Mouse (Mus musculus): ENCODE data around the gene Tuft1. TPM values are rescaled to one million over a fixed set of nuclear protein-coding genes. Genes with fewer than 3 reads are reported as not detected.
"Not testable (repeated sequence)": the region's sequence is repeated elsewhere in the genome, so short reads cannot be mapped to it uniquely, and the experiment has no call there.

Gene Tuft1
- polyA plus RNA-seq, 1 experiment from 2014 or later, result 5.3 TPM

DNA sequence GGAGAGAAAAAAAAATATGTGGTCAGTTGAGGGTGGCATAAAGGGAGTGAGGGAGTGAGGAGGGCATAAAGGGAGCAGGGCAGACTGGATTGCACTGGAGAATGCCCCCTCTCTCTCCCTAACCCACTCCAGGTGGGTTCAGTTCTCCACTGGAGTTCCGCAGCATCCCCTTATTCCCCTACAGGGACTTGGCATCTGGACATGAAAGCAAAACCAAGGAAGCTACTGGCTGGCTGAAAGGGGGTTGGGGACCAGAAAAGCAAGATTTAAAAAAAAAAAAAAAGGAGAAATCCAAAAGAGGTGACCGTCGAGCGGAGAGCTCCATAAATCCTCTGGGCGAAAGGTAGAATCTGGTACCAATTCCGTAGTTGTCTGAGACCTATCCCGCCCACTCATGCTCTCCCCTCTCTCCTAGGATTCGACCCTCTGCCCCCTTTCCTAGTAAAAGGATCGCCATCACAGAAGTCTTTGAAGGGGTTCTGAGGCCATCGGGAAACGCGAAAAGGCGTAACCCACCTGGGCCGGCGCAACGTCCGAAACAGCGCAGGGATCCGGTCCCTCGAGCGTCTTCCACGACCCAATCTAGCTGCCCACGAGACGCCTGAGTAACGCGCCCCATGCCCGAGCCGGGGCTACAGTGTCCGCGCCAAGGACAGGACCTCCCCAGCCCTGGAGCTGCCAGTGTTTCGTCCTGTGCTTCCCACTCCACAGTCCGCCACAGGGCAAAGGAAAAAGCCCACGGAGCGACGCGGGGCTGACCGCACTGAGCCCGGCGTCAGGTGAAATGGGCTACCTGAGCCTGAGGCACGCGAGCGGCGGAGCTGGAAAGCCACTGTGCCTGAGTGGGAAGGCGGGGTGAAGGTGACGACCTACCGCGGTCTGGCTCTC, 576 bp downstream of the Tuft1 start:
- not testable (repeated sequence) for H3K9me3 ChIP-seq (replicated peaks); H3K27ac ChIP-seq; H3K36me3 ChIP-seq; H3K4me1 ChIP-seq (replicated peaks); H3K27me3 ChIP-seq
- Histone ChIP-seq H3K4me2 (peak overlapping the region; percentile 78), H3K4me3 (peak overlapping the region; percentile 51), H3K9ac (peak overlapping the region; percentile 44; the same call in 1 of the 2 replicates)
- ATAC-seq (replicated peaks; ENCODE audit: insufficient number of reproducible peaks, insufficient read depth, low FRiP score, low read depth), result peak; percentile 42
- WGBS, result 3% methylated on average over 26 of the region's 47 CpGs

DNA sequence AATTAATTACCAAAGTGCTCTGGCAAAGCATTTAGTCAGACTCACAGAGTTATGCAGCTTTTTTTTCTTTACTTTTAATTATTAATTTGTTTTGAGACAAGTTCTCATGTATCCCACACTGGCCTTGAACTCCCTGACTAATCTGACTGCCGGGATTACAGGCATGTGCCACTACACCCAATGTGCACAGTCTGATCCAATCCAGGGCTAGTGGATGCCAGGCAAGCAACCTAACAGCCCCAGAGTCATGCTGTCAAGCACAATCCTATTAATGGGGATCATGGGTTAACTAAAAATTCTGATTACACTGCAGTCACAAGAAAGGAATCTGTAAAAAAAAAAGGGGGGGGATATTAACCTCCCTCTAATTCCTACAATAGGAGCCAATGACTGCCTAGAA, 4.7 kb downstream of the Tuft1 start:
- not testable (repeated sequence) for H3K9me3 ChIP-seq (replicated peaks); H3K9ac ChIP-seq; H3K4me3 ChIP-seq; H3K36me3 ChIP-seq; H3K4me2 ChIP-seq; ATAC-seq (replicated peaks; ENCODE audit: insufficient number of reproducible peaks, insufficient read depth, low FRiP score, low read depth); H3K27ac ChIP-seq; H3K27me3 ChIP-seq
- 75% methylated on average over 1 of the region's 1 CpGs for WGBS
- peaks cover 12% of the 10 kb centered on the region for H3K4me1 ChIP-seq (replicated peaks)

GRCm38 (mm10) chr3:94650409-94650808, 8.3 kb downstream of the Tuft1 start:
- no peak overlapping the region for H3K27ac ChIP-seq
- no peak overlapping the region for H3K9ac ChIP-seq
- H3K27me3 ChIP-seq, result no peaks in the 10 kb centered on the region
- peaks cover 13% of the 10 kb centered on the region for H3K4me1 ChIP-seq (replicated peaks)
- WGBS, result 83% methylated on average over 7 of the region's 7 CpGs
- no peaks in the 10 kb centered on the region for H3K36me3 ChIP-seq
- no peak overlapping the region for H3K4me2 ChIP-seq
- ATAC-seq (replicated peaks; ENCODE audit: insufficient number of reproducible peaks, insufficient read depth, low FRiP score, low read depth), result no peak
- no peak overlapping the region for H3K4me3 ChIP-seq
- H3K9me3 ChIP-seq (replicated peaks), result no peaks in the 10 kb centered on the region

DNA sequence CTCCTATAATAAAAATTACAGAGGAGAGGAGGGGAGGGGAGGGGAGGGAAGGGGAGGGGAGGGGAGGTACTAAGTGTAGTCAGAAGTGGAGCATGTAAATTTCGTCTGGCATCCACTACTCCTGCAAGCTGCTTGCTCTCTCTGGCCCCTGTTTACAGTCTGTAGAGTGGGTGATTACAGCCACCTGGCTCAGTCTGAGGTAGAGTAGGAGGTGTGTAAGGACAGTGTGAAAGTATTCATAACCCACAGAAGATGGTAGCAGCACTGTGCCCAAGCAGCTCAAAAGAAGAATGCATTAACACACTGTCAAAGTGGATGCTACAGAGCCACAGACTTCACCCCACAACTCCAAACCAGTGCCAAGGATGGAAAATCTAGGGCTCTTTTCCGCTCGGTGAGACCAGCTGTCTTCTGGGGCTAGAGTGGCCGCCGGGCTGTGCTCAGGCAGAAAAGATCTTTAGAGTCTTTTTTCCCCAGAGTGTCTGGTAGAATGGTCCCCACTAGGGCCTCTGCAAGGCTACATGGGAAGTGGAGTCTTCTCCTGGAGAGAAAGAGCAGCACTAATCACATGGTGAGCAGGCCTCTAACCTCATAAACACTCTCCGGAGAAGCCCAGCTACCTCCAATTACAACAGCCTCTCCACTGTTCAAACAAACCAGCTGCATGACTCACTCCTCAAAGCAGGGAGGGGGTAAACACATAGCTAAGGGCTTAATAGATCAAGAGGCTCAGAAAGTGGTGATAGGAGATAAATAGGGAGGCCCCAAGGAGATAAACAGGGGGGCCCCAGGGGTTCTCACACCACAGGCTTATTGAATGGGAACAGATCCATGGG, 9.7 kb downstream of the Tuft1 start:
- H3K36me3 ChIP-seq, result no peaks in the 10 kb centered on the region
- ATAC-seq (replicated peaks; ENCODE audit: insufficient number of reproducible peaks, insufficient read depth, low FRiP score, low read depth), result peak; percentile 75
- H3K9ac ChIP-seq, result no peak overlapping the region
- no peak overlapping the region for H3K4me2 ChIP-seq
- no peaks in the 10 kb centered on the region for H3K27me3 ChIP-seq
- no peak overlapping the region for H3K4me3 ChIP-seq
- WGBS, result 30% methylated on average over 6 of the region's 6 CpGs
- no peaks in the 10 kb centered on the region for H3K9me3 ChIP-seq (replicated peaks)
- peak overlapping the region; percentile 48 for H3K27ac ChIP-seq
- peaks cover 13% of the 10 kb centered on the region for H3K4me1 ChIP-seq (replicated peaks)

DNA sequence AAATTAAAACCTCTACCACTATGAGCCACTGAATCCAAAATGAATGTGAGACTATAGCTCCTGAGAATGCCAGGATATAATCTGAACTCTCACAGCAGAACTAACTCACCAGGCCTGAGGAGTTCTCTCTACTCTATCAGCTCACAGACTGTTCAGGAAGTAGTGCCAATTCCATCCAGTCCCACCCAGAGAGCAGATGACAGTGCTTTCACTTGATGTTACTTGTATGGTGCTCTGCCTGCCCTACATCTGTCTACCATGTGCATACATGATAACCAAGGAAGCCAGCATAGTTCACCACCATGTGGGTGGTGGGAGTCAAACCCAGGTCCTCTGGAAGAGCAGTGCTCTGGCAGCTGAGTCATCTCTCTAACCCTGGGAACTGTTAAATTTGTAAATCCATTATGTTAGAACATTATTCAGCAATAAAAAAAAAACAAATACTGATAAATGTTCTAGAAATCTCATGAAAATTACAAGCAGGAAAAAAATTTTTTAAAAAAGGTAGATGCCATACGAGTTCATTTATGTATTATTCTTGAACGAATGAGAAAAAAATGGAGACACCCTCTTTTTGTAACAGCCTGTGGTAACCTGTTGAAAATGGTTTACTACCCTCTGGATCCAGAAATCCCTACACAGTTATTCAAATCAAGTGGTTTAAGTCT, 16.0 kb downstream of the Tuft1 start, which contains the start of gene Gm10972:
Gm10972 (plus strand) TSS at position 618 of the 668 bp plus-strand sequence.
- H3K4me3 ChIP-seq; ATAC-seq (replicated peaks; ENCODE audit: insufficient number of reproducible peaks, insufficient read depth, low FRiP score, low read depth): not testable (repeated sequence)
- 73% methylated on average over 2 of the region's 2 CpGs for WGBS

GRCm38 (mm10) chr3:94629876-94630275, 28.8 kb downstream of the Tuft1 start:
- Histone ChIP-seq H3K9me3 (replicated peaks) (no peaks in the 10 kb centered on the region), H3K4me1 (replicated peaks) (no peaks in the 10 kb centered on the region), H3K36me3 (no peaks in the 10 kb centered on the region), H3K4me2 (no peak overlapping the region), H3K9ac (no peak overlapping the region), H3K4me3 (no peak overlapping the region), H3K27ac (no peak overlapping the region), H3K27me3 (no peaks in the 10 kb centered on the region)
- ATAC-seq (replicated peaks; ENCODE audit: insufficient number of reproducible peaks, insufficient read depth, low FRiP score, low read depth), result no peak
- 82% methylated on average over 3 of the region's 3 CpGs for WGBS

More for the DNA sequence above, 16.0 kb downstream of the Tuft1 start, which contains the start of gene Gm10972:
- H3K9ac ChIP-seq; H3K9me3 ChIP-seq (replicated peaks); H3K36me3 ChIP-seq; H3K4me1 ChIP-seq (replicated peaks); H3K27me3 ChIP-seq; H3K4me2 ChIP-seq; H3K27ac ChIP-seq: not testable (repeated sequence)

- no peak overlapping the region for H3K9ac ChIP-seq
- H3K36me3 ChIP-seq, result no peaks in the 10 kb centered on the region
- WGBS, result 83% methylated on average over 5 of the region's 5 CpGs
- H3K4me2 ChIP-seq, result no peak overlapping the region
- H3K27me3 ChIP-seq, result no peaks in the 10 kb centered on the region
- no peak for ATAC-seq (replicated peaks; ENCODE audit: insufficient number of reproducible peaks, insufficient read depth, low FRiP score, low read depth)
- 0 out of 2 replicates have a peak, but pooled peaks cover 6% of the 10 kb centered on the region for H3K4me1 ChIP-seq (replicated peaks)
- no peaks in the 10 kb centered on the region for H3K9me3 ChIP-seq (replicated peaks)
- H3K4me3 ChIP-seq, result no peak overlapping the region
- H3K27ac ChIP-seq, result no peak overlapping the region
Observed at GRCm38 (mm10) chr3:94628712-94629111, 30.0 kb downstream of the Tuft1 start.

DNA sequence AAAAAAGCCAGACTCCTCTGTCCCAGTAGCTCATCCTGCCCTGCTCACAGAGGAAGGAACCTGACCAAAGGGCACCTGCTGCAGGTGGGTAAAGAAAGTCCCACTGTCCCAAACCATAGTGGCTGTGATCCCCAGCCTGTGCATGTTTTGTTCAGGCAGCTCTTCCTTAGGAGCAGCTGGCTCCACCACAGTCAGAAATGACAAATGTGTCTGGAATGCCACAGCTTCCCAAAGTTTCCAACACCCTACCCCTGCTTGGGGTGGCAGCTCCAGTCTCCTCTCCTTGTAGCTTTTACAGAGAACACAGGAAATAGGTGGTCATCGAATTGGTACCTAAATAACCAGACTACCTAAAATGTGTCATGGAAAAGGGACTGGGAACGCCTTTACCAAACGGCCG, 34.4 kb downstream of the Tuft1 start:
- Histone ChIP-seq H3K27ac (no peak overlapping the region), H3K36me3 (no peaks in the 10 kb centered on the region), H3K27me3 (no peaks in the 10 kb centered on the region), H3K4me2 (no peak overlapping the region), H3K9me3 (replicated peaks) (no peaks in the 10 kb centered on the region), H3K4me1 (replicated peaks) (peaks cover 24% of the 10 kb centered on the region), H3K9ac (no peak overlapping the region), H3K4me3 (no peak overlapping the region)
- ATAC-seq (replicated peaks; ENCODE audit: insufficient number of reproducible peaks, insufficient read depth, low FRiP score, low read depth), result no peak
- WGBS, result 82% methylated on average over 4 of the region's 4 CpGs

DNA sequence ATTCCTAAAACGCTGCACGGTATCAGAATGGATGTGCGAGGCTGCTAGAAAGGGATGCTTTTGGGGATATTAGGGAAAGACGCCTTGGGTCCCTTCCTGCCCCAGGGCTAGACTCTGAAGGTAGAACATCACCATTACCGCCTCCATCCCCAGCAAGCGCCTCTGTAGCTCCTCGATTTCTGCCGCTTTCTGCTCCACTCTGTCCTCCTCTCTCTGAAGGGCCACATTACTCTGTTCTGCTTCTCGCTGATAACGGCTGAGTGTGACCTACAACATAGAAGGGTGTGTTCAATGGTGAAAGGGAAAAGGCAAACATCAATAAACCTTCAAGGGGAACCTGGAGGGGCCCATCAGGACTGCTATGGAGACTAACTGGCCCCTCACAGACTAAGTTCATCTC, 36.1 kb downstream of the Tuft1 start:
- Histone ChIP-seq H3K9ac (no peak overlapping the region), H3K4me2 (no peak overlapping the region), H3K4me3 (no peak overlapping the region), H3K36me3 (no peaks in the 10 kb centered on the region), H3K27ac (peak overlapping the region; percentile 62), H3K4me1 (replicated peaks) (peaks cover 24% of the 10 kb centered on the region), H3K9me3 (replicated peaks) (no peaks in the 10 kb centered on the region), H3K27me3 (no peaks in the 10 kb centered on the region)
- no peak for ATAC-seq (replicated peaks; ENCODE audit: insufficient number of reproducible peaks, insufficient read depth, low FRiP score, low read depth)
- WGBS, result 71% methylated on average over 10 of the region's 10 CpGs

GRCm38 (mm10) chr3:94621740-94622507, 36.7 kb downstream of the Tuft1 start:
- Histone ChIP-seq H3K27ac (peak overlapping the region; percentile 62), H3K9me3 (replicated peaks) (no peaks in the 10 kb centered on the region), H3K9ac (no peak overlapping the region), H3K36me3 (no peaks in the 10 kb centered on the region), H3K4me3 (no peak overlapping the region), H3K27me3 (no peaks in the 10 kb centered on the region), H3K4me2 (no peak overlapping the region), H3K4me1 (replicated peaks) (peaks cover 24% of the 10 kb centered on the region)
- 56% methylated on average over 11 of the region's 11 CpGs for WGBS
- peak; percentile 82 for ATAC-seq (replicated peaks; ENCODE audit: insufficient number of reproducible peaks, insufficient read depth, low FRiP score, low read depth)

All from heart, embryonic 15.5 days (tissue).